Mouse (Mus musculus): Measurements from ENCODE around the gene Acox3.

The Acox3 gene

GRCm38 (mm10) chr5:35646927-35647326, 64.1 kb downstream of the Acox3 start:
- DNase-seq (ENCODE audit: inconsistent age in 2 of 2, low spot score in 1 of 2): peak in 1 of 2 experiments; percentile 43

- peak in 1 of 2 experiments; percentile 70 for DNase-seq (ENCODE audit: inconsistent age in 2 of 2, low spot score in 1 of 2)
Measured at GRCm38 (mm10) chr5:35647562-35647961, 64.7 kb downstream of the Acox3 start.

GRCm38 (mm10) chr5:35648230-35648629, 65.4 kb downstream of the Acox3 start:
- DNase-seq (ENCODE audit: inconsistent age in 2 of 2, low spot score in 1 of 2): no peak

- DNase-seq (ENCODE audit: inconsistent age in 2 of 2, low spot score in 1 of 2): no peak
Measured at GRCm38 (mm10) chr5:35652319-35652718, 69.5 kb downstream of the Acox3 start.

- no peak for DNase-seq (ENCODE audit: inconsistent age in 2 of 2, low spot score in 1 of 2)
Measured at GRCm38 (mm10) chr5:35652872-35653271, 70.0 kb downstream of the Acox3 start.

GRCm38 (mm10) chr5:35653743-35654395, 71.0 kb downstream of the Acox3 start:
- peak in 1 of 2 experiments; percentile 47 for DNase-seq (ENCODE audit: inconsistent age in 2 of 2, low spot score in 1 of 2)

- no peak for DNase-seq (ENCODE audit: inconsistent age in 2 of 2, low spot score in 1 of 2)
Measured at GRCm38 (mm10) chr5:35655753-35656485, 73.1 kb downstream of the Acox3 start.

- no peak for DNase-seq (ENCODE audit: inconsistent age in 2 of 2, low spot score in 1 of 2)
Measured at GRCm38 (mm10) chr5:35659503-35659902, 76.7 kb downstream of the Acox3 start.

- no peak for DNase-seq (ENCODE audit: inconsistent age in 2 of 2, low spot score in 1 of 2)
Measured at GRCm38 (mm10) chr5:35661210-35661609, 78.4 kb downstream of the Acox3 start.

- no peak for DNase-seq (ENCODE audit: inconsistent age in 2 of 2, low spot score in 1 of 2)
Measured at GRCm38 (mm10) chr5:35662021-35662545, 79.2 kb downstream of the Acox3 start.
